Mouse (Mus musculus): ENCODE measurements around the gene Psmd11. TPM values are rescaled to one million over a fixed set of nuclear protein-coding genes. Genes with fewer than 3 reads are reported as not detected.

Gene Psmd11
- polyA plus RNA-seq, 1 experiment from 2014 or later: 269 TPM

- H3K9ac ChIP-seq: peak overlapping the region; percentile 95
- H3K9me3 ChIP-seq: no peaks in the 10 kb centered on the region
- peak overlapping the region; percentile 75 for H3K4me3 ChIP-seq
- H3K27me3 ChIP-seq: no peaks in the 10 kb centered on the region
- peak; percentile 0 for ATAC-seq (ENCODE audit: low FRiP score, low read depth)
- peak overlapping the region; percentile 94 for H3K4me2 ChIP-seq
- H3K27ac ChIP-seq (replicated peaks): peak overlapping the region; percentile 98
- 0 out of 2 replicates have a peak, but pooled peaks cover 6% of the 10 kb centered on the region for H3K36me3 ChIP-seq
- 8% methylated on average over 54 of the region's 55 CpGs for WGBS
- peaks cover 31% of the 10 kb centered on the region for H3K4me1 ChIP-seq (replicated peaks)
These were observed 49.2 kb downstream of the Psmd11 start for GRCm38 (mm10) chr11:80477341-80478199.

GRCm38 (mm10) chr11:80478694-80479412, 50.4 kb downstream of the Psmd11 start:
- Histone ChIP-seq H3K27ac (replicated peaks) (peak overlapping the region; percentile 98), H3K9me3 (no peaks in the 10 kb centered on the region), H3K36me3 (no peaks in the 10 kb centered on the region), H3K4me3 (peak overlapping the region; percentile 75), H3K9ac (peak overlapping the region; percentile 95), H3K27me3 (no peaks in the 10 kb centered on the region), H3K4me1 (replicated peaks) (peaks cover 44% of the 10 kb centered on the region), H3K4me2 (peak overlapping the region; percentile 94)
- ATAC-seq (ENCODE audit: low FRiP score, low read depth): no peak
- WGBS: 29% methylated on average over 14 of the region's 14 CpGs

- WGBS: 34% methylated on average over 5 of the region's 5 CpGs
- Histone ChIP-seq H3K4me1 (replicated peaks) (peaks cover 50% of the 10 kb centered on the region), H3K4me3 (peak overlapping the region; percentile 75), H3K27me3 (no peaks in the 10 kb centered on the region), H3K9ac (peak overlapping the region; percentile 95), H3K9me3 (no peaks in the 10 kb centered on the region), H3K4me2 (peak overlapping the region; percentile 94), H3K27ac (replicated peaks) (peak overlapping the region; percentile 98), H3K36me3 (no peaks in the 10 kb centered on the region)
- no peak for ATAC-seq (ENCODE audit: low FRiP score, low read depth)
These were observed 51.0 kb downstream of the Psmd11 start for GRCm38 (mm10) chr11:80479425-80479824.

- H3K27ac ChIP-seq (replicated peaks): peak overlapping the region; percentile 98
- H3K9me3 ChIP-seq: no peaks in the 10 kb centered on the region
- no peaks in the 10 kb centered on the region for H3K27me3 ChIP-seq
- peaks cover 57% of the 10 kb centered on the region for H3K4me1 ChIP-seq (replicated peaks)
- H3K4me2 ChIP-seq: peak overlapping the region; percentile 94
- H3K4me3 ChIP-seq: peak overlapping the region; percentile 75
- WGBS: 38% methylated on average over 31 of the region's 31 CpGs
- ATAC-seq (ENCODE audit: low FRiP score, low read depth): no peak
- H3K9ac ChIP-seq: peak overlapping the region; percentile 95
- no peaks in the 10 kb centered on the region for H3K36me3 ChIP-seq
These were observed 51.8 kb downstream of the Psmd11 start for GRCm38 (mm10) chr11:80479906-80480866.

GRCm38 (mm10) chr11:80481409-80482050, 53.1 kb downstream of the Psmd11 start:
- H3K4me1 ChIP-seq (replicated peaks): peaks cover 58% of the 10 kb centered on the region
- H3K27me3 ChIP-seq: no peaks in the 10 kb centered on the region
- 53% methylated on average over 13 of the region's 13 CpGs for WGBS
- no peaks in the 10 kb centered on the region for H3K9me3 ChIP-seq
- peak overlapping the region; percentile 39 for H3K27ac ChIP-seq (replicated peaks)
- H3K36me3 ChIP-seq: no peaks in the 10 kb centered on the region
- H3K4me3 ChIP-seq: peak overlapping the region; percentile 75
- ATAC-seq (ENCODE audit: low FRiP score, low read depth): no peak
- H3K4me2 ChIP-seq: peak overlapping the region; percentile 94
- H3K9ac ChIP-seq: peak overlapping the region; percentile 95

- H3K4me3 ChIP-seq: peak overlapping the region; percentile 75
- 0 out of 2 replicates have a peak overlapping the region, but pooled peaks have one; percentile 85 for H3K27ac ChIP-seq (replicated peaks)
- 70% methylated on average over 10 of the region's 10 CpGs for WGBS
These were observed 53.9 kb downstream of the Psmd11 start for GRCm38 (mm10) chr11:80482347-80482746.

GRCm38 (mm10) chr11:80482921-80483320, 54.5 kb downstream of the Psmd11 start:
- Histone ChIP-seq H3K27me3 (no peaks in the 10 kb centered on the region), H3K27ac (replicated peaks) (peak overlapping the region; percentile 85), H3K9ac (0 out of 2 replicates have a peak overlapping the region, but pooled peaks have one; percentile 95), H3K4me1 (replicated peaks) (peaks cover 67% of the 10 kb centered on the region), H3K36me3 (no peaks in the 10 kb centered on the region), H3K4me3 (peak overlapping the region; percentile 75; the same call in 1 of the 2 replicates), H3K9me3 (no peaks in the 10 kb centered on the region), H3K4me2 (peak overlapping the region; percentile 94)
- ATAC-seq (ENCODE audit: low FRiP score, low read depth): no peak
- 71% methylated on average over 7 of the region's 7 CpGs for WGBS

More at GRCm38 (mm10) chr11:80482347-80482746, 53.9 kb downstream of the Psmd11 start:
- Histone ChIP-seq H3K9ac (peak overlapping the region; percentile 95), H3K36me3 (no peaks in the 10 kb centered on the region), H3K4me2 (peak overlapping the region; percentile 94), H3K9me3 (no peaks in the 10 kb centered on the region), H3K4me1 (replicated peaks) (peaks cover 62% of the 10 kb centered on the region), H3K27me3 (no peaks in the 10 kb centered on the region)
- no peak for ATAC-seq (ENCODE audit: low FRiP score, low read depth)

GRCm38 (mm10) chr11:80483536-80484067, 55.2 kb downstream of the Psmd11 start:
- peak overlapping the region; percentile 75; the same call in 1 of the 2 replicates for H3K4me3 ChIP-seq
- no peaks in the 10 kb centered on the region for H3K36me3 ChIP-seq
- H3K9ac ChIP-seq: peak overlapping the region; percentile 95
- 0 out of 2 replicates have a peak, but pooled peaks have one; percentile 0 for ATAC-seq (ENCODE audit: low FRiP score, low read depth)
- H3K4me1 ChIP-seq (replicated peaks): peaks cover 74% of the 10 kb centered on the region
- no peaks in the 10 kb centered on the region for H3K9me3 ChIP-seq
- H3K4me2 ChIP-seq: peak overlapping the region; percentile 94
- H3K27me3 ChIP-seq: no peaks in the 10 kb centered on the region
- WGBS: 67% methylated on average over 6 of the region's 6 CpGs
- H3K27ac ChIP-seq (replicated peaks): peak overlapping the region; percentile 85

- Histone ChIP-seq H3K27ac (replicated peaks) (peak overlapping the region; percentile 85), H3K36me3 (no peaks in the 10 kb centered on the region), H3K4me1 (replicated peaks) (peaks cover 80% of the 10 kb centered on the region), H3K4me2 (peak overlapping the region; percentile 94), H3K9me3 (no peaks in the 10 kb centered on the region), H3K9ac (peak overlapping the region; percentile 95), H3K27me3 (no peaks in the 10 kb centered on the region), H3K4me3 (peak overlapping the region; percentile 75; the same call in 1 of the 2 replicates)
- WGBS: 13% methylated on average over 12 of the region's 12 CpGs
- ATAC-seq (ENCODE audit: low FRiP score, low read depth): peak; percentile 91
These were observed 55.9 kb downstream of the Psmd11 start for GRCm38 (mm10) chr11:80484191-80484791.

GRCm38 (mm10) chr11:80485120-80485551, 56.7 kb downstream of the Psmd11 start:
- Histone ChIP-seq H3K27me3 (no peaks in the 10 kb centered on the region), H3K4me1 (replicated peaks) (peaks cover 84% of the 10 kb centered on the region), H3K9me3 (no peaks in the 10 kb centered on the region), H3K4me3 (no peak overlapping the region), H3K4me2 (no peak overlapping the region), H3K36me3 (no peaks in the 10 kb centered on the region), H3K27ac (replicated peaks) (peak overlapping the region; percentile 85), H3K9ac (0 out of 2 replicates have a peak overlapping the region, but pooled peaks have one; percentile 17)
- ATAC-seq (ENCODE audit: low FRiP score, low read depth): no peak
- 79% methylated on average over 9 of the region's 9 CpGs for WGBS
